Mouse (Mus musculus) lung, embryonic 14.5 days (tissue): Measurements from ENCODE around the gene Rap1b. TPM values are rescaled to one million over a fixed set of nuclear protein-coding genes. Genes with fewer than 3 reads are reported as not detected.

Experiments used
- ATAC-seq: fragments of 200-750 bp; cut with Nextera tagmentation; 2 replicates; pipeline ENCODE4 v1.8.0; 2017; ENCODE audit warnings: mild to moderate bottlenecking, moderate TSS enrichment, moderate library complexity; ENCODE audit not compliant: insufficient read depth
- DNase-seq: peaks from one replicate; pipeline ENCODE4 v3.0.0-alpha.2; 2015
- H3K27ac ChIP-seq: fragments of 300-500 bp; sonication (generic); 2 replicates; pipeline ENCODE4 v1.5.1; 2014; ENCODE audit warnings: low read depth, mild to moderate bottlenecking, moderate library complexity
- H3K27me3 ChIP-seq: fragments of 300-500 bp; sonication (generic); 2 replicates; pipeline ENCODE4 v1.6.1; 2014; ENCODE audit warnings: low read length, control low read depth; ENCODE audit not compliant: insufficient read depth
- H3K36me3 ChIP-seq: fragments of 300-500 bp; sonication (generic); 2 replicates; pipeline ENCODE4 v1.6.1; 2014; ENCODE audit warnings: control low read depth; ENCODE audit not compliant: insufficient read depth
- H3K4me1 ChIP-seq: fragments of 300-500 bp; sonication (generic); 2 replicates; pipeline ENCODE4 v1.6.1; 2014; ENCODE audit warnings: antibody characterized with exemption, control low read depth; ENCODE audit not compliant: insufficient read depth
- H3K4me2 ChIP-seq: fragments of 300-500 bp; sonication (generic); 2 replicates; pipeline ENCODE4 v1.6.1; 2014; ENCODE audit warnings: mild to moderate bottlenecking
- H3K4me3 ChIP-seq: fragments of 300-500 bp; sonication (generic); 2 replicates; pipeline ENCODE4 v1.5.1; 2014; ENCODE audit warnings: low read depth, low read length
- H3K9ac ChIP-seq: fragments of 300-500 bp; sonication (generic); 2 replicates; pipeline ENCODE4 v1.6.1; 2014
- H3K9me3 ChIP-seq: fragments of 300-500 bp; sonication (generic); 2 replicates; pipeline ENCODE4 v1.6.1; 2016; ENCODE audit warnings: low read depth, low read length, control low read depth
- CTCF ChIP-seq: IDR thresholded peaks from 2 replicates; pipeline ENCODE4 v1.5.1; 2016; ENCODE audit warnings: antibody characterized with exemption, low read depth
- WGBS: fragments of 180-500 bp; shearing (Covaris S2); extraction: QIAGEN DNeasy Blood & Tissue Kit; methylation state at CpG from one replicate; pipeline ENCODE4 v1.1.7; 2014; 5-methylcytosine and 5-hydroxymethylcytosine counted together
- polyA plus RNA-seq: library from polyadenylated mRNA; unstranded; fragments of >200 nt; fragmentation: Nextera tagmentation; extraction: Ambion mirVana; gene quantifications from 2 replicates; pipeline ENCODE4 v1.2.1, GENCODE M21; 2014

Gene Rap1b
- polyA plus RNA-seq, 1 experiment from 2014 or later = 214 TPM

DNA sequence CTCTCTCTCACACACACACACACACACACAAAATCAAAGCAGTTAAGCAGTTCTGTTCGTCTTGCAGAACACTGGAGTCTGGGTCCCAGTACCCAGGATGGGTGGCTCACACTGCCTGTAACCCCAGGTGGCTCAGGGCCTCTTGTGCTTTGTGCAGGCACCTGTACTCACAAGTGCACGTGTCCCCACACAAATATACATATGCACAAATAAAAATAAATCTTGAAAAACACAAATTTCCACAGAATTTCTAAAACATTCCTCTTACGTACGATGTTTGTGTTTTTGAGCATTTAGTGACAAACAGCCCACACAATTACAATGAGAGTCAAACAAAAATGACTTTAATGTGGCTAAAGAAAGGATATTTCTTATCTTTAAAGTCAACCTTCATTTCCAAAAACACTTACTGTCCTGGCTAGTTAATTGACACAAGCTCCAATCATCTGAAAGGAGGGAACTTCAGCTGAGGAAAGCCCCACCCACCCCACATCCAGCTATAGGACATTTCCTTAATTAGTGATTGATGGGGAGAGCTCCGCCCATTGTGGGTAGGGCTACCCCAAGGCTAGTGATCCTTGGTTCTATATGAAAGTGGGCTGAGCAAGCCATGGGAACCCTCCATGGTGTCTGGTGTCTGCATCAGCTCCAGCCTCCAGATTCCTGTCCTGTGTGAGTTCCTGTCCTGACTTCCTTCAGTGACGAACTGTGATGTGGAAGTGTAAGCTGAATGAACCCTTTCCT, 70.3 kb downstream of the Rap1b start:
- Histone ChIP-seq H3K27ac (no peak overlapping the region), H3K4me2 (no peak overlapping the region), H3K36me3 (peaks cover 91% of the 10 kb centered on the region), H3K27me3 (no peaks in the 10 kb centered on the region), H3K4me1 (no peaks in the 10 kb centered on the region), H3K9ac (no peak overlapping the region), H3K4me3 (no peak overlapping the region), H3K9me3 (no peaks in the 10 kb centered on the region)
- DNase-seq = no peak
- no peak for TF ChIP-seq CTCF
- ATAC-seq = no peak
- WGBS = 80% methylated on average over 6 of the region's 6 CpGs

DNA sequence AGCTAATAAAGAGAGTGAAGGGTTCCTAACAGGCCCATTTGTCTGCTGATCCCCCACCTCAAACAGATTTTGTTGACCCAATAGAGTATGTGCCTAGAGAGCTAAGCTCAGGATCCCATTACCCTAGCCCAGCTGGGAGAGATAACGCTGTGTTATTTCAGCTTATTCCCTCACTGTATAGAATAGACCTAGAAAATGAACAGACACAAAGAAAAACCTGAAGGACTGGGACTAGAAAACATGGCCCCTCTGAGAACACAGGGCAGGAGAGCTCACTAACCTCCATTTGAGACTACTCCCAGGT, 71.1 kb downstream of the Rap1b start:
- WGBS = 100% methylated on average over 1 of the region's 1 CpGs
- ATAC-seq (no peak), DNase-seq (no peak)
- H3K4me2 ChIP-seq = no peak overlapping the region
- H3K9me3 ChIP-seq = no peaks in the 10 kb centered on the region
- H3K27me3 ChIP-seq = no peaks in the 10 kb centered on the region
- H3K36me3 ChIP-seq = peaks cover 93% of the 10 kb centered on the region
- H3K4me1 ChIP-seq = no peaks in the 10 kb centered on the region
- H3K9ac ChIP-seq = no peak overlapping the region
- H3K4me3 ChIP-seq = no peak overlapping the region
- no peak for TF ChIP-seq CTCF
- no peak overlapping the region for H3K27ac ChIP-seq

DNA sequence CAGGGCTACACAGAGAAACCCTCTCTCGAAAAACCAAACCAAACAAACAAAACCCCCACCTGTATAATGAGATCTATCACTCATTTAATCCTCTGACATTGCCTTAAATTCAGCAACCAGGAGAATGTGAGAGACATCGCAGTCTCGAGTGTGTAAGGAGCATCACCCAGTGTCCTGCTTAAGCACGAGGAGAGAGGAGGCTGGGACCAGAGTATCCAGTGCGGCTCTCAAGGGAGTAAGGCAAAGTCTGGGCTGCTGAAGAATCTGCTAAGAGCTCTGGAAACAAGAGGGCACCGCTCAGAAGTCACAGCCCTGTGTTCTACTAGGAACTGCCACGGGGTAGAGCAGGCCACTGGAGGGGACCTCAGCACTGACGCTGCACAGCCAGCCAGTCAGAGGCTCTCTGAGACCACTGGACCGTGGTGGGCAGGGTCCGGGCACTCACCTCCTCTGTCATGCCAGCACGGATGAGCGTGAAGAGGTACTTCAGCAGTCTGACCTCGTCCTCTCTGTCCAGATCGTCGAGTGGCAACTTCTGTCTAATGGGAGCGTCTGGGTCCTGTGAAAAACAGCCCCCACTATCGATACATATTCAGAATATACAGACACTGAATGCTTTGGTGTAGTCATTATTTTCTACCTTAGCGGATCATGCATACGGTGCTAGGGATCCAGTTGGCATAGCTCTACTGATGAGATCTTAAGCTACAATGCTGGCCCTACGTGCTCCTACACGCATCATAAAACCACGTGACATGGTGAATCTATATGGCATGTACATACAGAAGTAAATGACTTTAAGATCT, 71.6 kb downstream of the Rap1b start:
- no peak overlapping the region for H3K4me3 ChIP-seq
- DNase-seq = no peak
- H3K27ac ChIP-seq = no peak overlapping the region
- H3K9me3 ChIP-seq = no peaks in the 10 kb centered on the region
- no peak for ATAC-seq
- 94% methylated on average over 22 of the region's 22 CpGs for WGBS
- no peak overlapping the region for H3K4me2 ChIP-seq
- no peak overlapping the region for H3K9ac ChIP-seq
- H3K36me3 ChIP-seq = peaks cover 93% of the 10 kb centered on the region
- H3K4me1 ChIP-seq = no peaks in the 10 kb centered on the region
- no peaks in the 10 kb centered on the region for H3K27me3 ChIP-seq
- TF ChIP-seq CTCF = no peak

- no peak for TF ChIP-seq CTCF
- Histone ChIP-seq H3K9ac (no peak overlapping the region), H3K4me2 (no peak overlapping the region), H3K27ac (no peak overlapping the region), H3K4me3 (no peak overlapping the region), H3K27me3 (no peaks in the 10 kb centered on the region), H3K36me3 (peaks cover 88% of the 10 kb centered on the region), H3K9me3 (no peaks in the 10 kb centered on the region), H3K4me1 (no peaks in the 10 kb centered on the region)
- WGBS = 89% methylated on average over 7 of the region's 7 CpGs
- DNase-seq = no peak
- no peak for ATAC-seq
Observed at GRCm38 (mm10) chr10:117773106-117773720, 72.6 kb downstream of the Rap1b start.

GRCm38 (mm10) chr10:117772364-117773105, 73.3 kb downstream of the Rap1b start:
- H3K36me3 ChIP-seq = peaks cover 88% of the 10 kb centered on the region
- H3K9me3 ChIP-seq = no peaks in the 10 kb centered on the region
- DNase-seq = no peak
- no peaks in the 10 kb centered on the region for H3K27me3 ChIP-seq
- WGBS = 93% methylated on average over 17 of the region's 17 CpGs
- H3K27ac ChIP-seq = no peak overlapping the region
- H3K9ac ChIP-seq = no peak overlapping the region
- H3K4me2 ChIP-seq = no peak overlapping the region
- no peak for TF ChIP-seq CTCF
- no peak for ATAC-seq
- H3K4me3 ChIP-seq = no peak overlapping the region
- no peaks in the 10 kb centered on the region for H3K4me1 ChIP-seq

- Histone ChIP-seq H3K27me3 (no peaks in the 10 kb centered on the region), H3K9ac (no peak overlapping the region), H3K36me3 (peaks cover 87% of the 10 kb centered on the region), H3K9me3 (no peaks in the 10 kb centered on the region), H3K27ac (no peak overlapping the region), H3K4me1 (no peaks in the 10 kb centered on the region), H3K4me3 (no peak overlapping the region), H3K4me2 (no peak overlapping the region)
- 91% methylated on average over 10 of the region's 10 CpGs for WGBS
- no peak for TF ChIP-seq CTCF
- ATAC-seq (no peak), DNase-seq (no peak)
Observed at GRCm38 (mm10) chr10:117771131-117771510, 74.7 kb downstream of the Rap1b start.
